Mouse (Mus musculus) heart, postnatal 0 days (tissue): ENCODE measurements around the gene Ggcx.

Experiments used
- CTCF ChIP-seq: IDR thresholded peaks from 2 replicates; pipeline ENCODE4 v1.5.1; 2016; ENCODE audit warnings: antibody characterized with exemption, control low read depth, low read depth
- EP300 ChIP-seq: IDR thresholded peaks from 2 replicates; pipeline ENCODE4 v1.6.1; 2016; ENCODE audit warnings: antibody characterized with exemption, low read depth

GRCm38 (mm10) chr6:72460036-72460801 lies 46.1 kb downstream of the Ggcx start:
- no peak for TF ChIP-seq CTCF
- TF ChIP-seq EP300 = no peak
